Mouse (Mus musculus): ENCODE results near the gene Cdkal1. TPM values are rescaled to one million over a fixed set of nuclear protein-coding genes. Genes with fewer than 3 reads are reported as not detected.

The Cdkal1 gene
- total RNA-seq, 2 experiments from 2014 or later: 17.4 to 17.5 TPM

GRCm38 (mm10) chr13:29281556-29281955, 573.9 kb downstream of the Cdkal1 start:
- no peak for DNase-seq (ENCODE audit: low spot score in 2 of 2)

- no peak for DNase-seq (ENCODE audit: low spot score in 2 of 2)
These were observed 577.3 kb downstream of the Cdkal1 start for GRCm38 (mm10) chr13:29278156-29278555.

- peak; percentile 43 to 55 for DNase-seq (ENCODE audit: low spot score in 2 of 2)
These were observed 581.2 kb downstream of the Cdkal1 start for GRCm38 (mm10) chr13:29274296-29274695.

GRCm38 (mm10) chr13:29273693-29274221, 581.7 kb downstream of the Cdkal1 start:
- peak; percentile 27 to 48 for DNase-seq (ENCODE audit: low spot score in 2 of 2)

- no peak for DNase-seq (ENCODE audit: low spot score in 2 of 2)
These were observed 584.0 kb downstream of the Cdkal1 start for GRCm38 (mm10) chr13:29271451-29271850.

- peak in 1 of 2 experiments; percentile 6 for DNase-seq (ENCODE audit: low spot score in 2 of 2)
These were observed 591.3 kb downstream of the Cdkal1 start for GRCm38 (mm10) chr13:29264015-29264711.

GRCm38 (mm10) chr13:29262164-29262563, 593.3 kb downstream of the Cdkal1 start:
- DNase-seq (ENCODE audit: low spot score in 2 of 2): peak in 1 of 2 experiments; percentile 7

- no peak for DNase-seq (ENCODE audit: low spot score in 2 of 2)
These were observed 606.9 kb downstream of the Cdkal1 start for GRCm38 (mm10) chr13:29248535-29248934.

GRCm38 (mm10) chr13:29247800-29248199, 607.7 kb downstream of the Cdkal1 start:
- DNase-seq (ENCODE audit: low spot score in 2 of 2): no peak

GRCm38 (mm10) chr13:29235065-29235464, 620.4 kb downstream of the Cdkal1 start:
- DNase-seq (ENCODE audit: low spot score in 2 of 2): no peak

- no peak for DNase-seq (ENCODE audit: low spot score in 2 of 2)
These were observed 621.0 kb downstream of the Cdkal1 start for GRCm38 (mm10) chr13:29234442-29234841.

GRCm38 (mm10) chr13:29233970-29234369, 621.5 kb downstream of the Cdkal1 start:
- DNase-seq (ENCODE audit: low spot score in 2 of 2): no peak

GRCm38 (mm10) chr13:29232681-29233080, 622.8 kb downstream of the Cdkal1 start:
- DNase-seq (ENCODE audit: low spot score in 2 of 2): no peak

- no peak for DNase-seq (ENCODE audit: low spot score in 2 of 2)
These were observed 630.7 kb downstream of the Cdkal1 start for GRCm38 (mm10) chr13:29224815-29225214.

GRCm38 (mm10) chr13:29222261-29222838, 633.1 kb downstream of the Cdkal1 start:
- DNase-seq (ENCODE audit: low spot score in 2 of 2): no peak

GRCm38 (mm10) chr13:29221646-29222045, 633.8 kb downstream of the Cdkal1 start:
- no peak for DNase-seq (ENCODE audit: low spot score in 2 of 2)

- DNase-seq (ENCODE audit: low spot score in 2 of 2): no peak
These were observed 636.8 kb downstream of the Cdkal1 start for GRCm38 (mm10) chr13:29218594-29219230.

- DNase-seq (ENCODE audit: low spot score in 2 of 2): no peak
These were observed 645.1 kb downstream of the Cdkal1 start for GRCm38 (mm10) chr13:29210159-29211021.

GRCm38 (mm10) chr13:29208749-29209148, 646.7 kb downstream of the Cdkal1 start:
- no peak for DNase-seq (ENCODE audit: low spot score in 2 of 2)

GRCm38 (mm10) chr13:29203856-29204255, 651.6 kb downstream of the Cdkal1 start:
- no peak for DNase-seq (ENCODE audit: low spot score in 2 of 2)

GRCm38 (mm10) chr13:29203426-29203825, 652.0 kb downstream of the Cdkal1 start:
- no peak for DNase-seq (ENCODE audit: low spot score in 2 of 2)
